Mouse (Mus musculus) small intestine, adult 2 months (tissue): Measurements from ENCODE around the gene Prap1. TPM values are rescaled to one million over a fixed set of nuclear protein-coding genes. Genes with fewer than 3 reads are reported as not detected.
A peak's percentile ranks its signal among the peaks of the same experiment; 100 is the strongest.

ENCODE experiments used
- H3K27ac ChIP-seq: fragments of 200-500 bp; 2 replicates; pipeline ENCODE4 v1.5.1; 2012; ENCODE audit warnings: low read depth, low read length, control low read depth, inconsistent platforms; ENCODE audit not compliant: insufficient read depth
- H3K27me3 ChIP-seq: fragments of 200-500 bp; 2 replicates; pipeline ENCODE4 v1.6.1; 2012; ENCODE audit warnings: mild to moderate bottlenecking, moderate library complexity, low read length, inconsistent platforms; ENCODE audit not compliant: control insufficient read depth, insufficient read depth
- H3K36me3 ChIP-seq: fragments of 200-500 bp; 2 replicates; pipeline ENCODE4 v1.6.1; 2012; ENCODE audit warnings: mild to moderate bottlenecking, low read length, control low read depth, inconsistent platforms; ENCODE audit not compliant: control insufficient read depth, insufficient read depth
- H3K4me1 ChIP-seq: fragments of 200-500 bp; 2 replicates; pipeline ENCODE4 v1.6.1; 2012; ENCODE audit warnings: low read length, inconsistent platforms, mixed read lengths; ENCODE audit not compliant: control insufficient read depth, insufficient read depth, insufficient read length
- H3K4me3 ChIP-seq: fragments of 200-500 bp; 2 replicates; pipeline ENCODE4 v1.5.1; 2012; ENCODE audit warnings: low read depth, mild to moderate bottlenecking, control low read depth, inconsistent platforms, low read length, moderate library complexity
- CTCF ChIP-seq: fragments of 200-500 bp; IDR thresholded peaks from 2 replicates; pipeline ENCODE4 v1.5.1; 2012; ENCODE audit warnings: low read depth, mild to moderate bottlenecking, control low read depth, inconsistent platforms, low read length, moderate library complexity, mixed read lengths; ENCODE audit not compliant: insufficient replicate concordance, insufficient read length; ENCODE audit errors: extremely low read depth
- POLR2A ChIP-seq: fragments of 200-500 bp; IDR thresholded peaks from 2 replicates; pipeline ENCODE4 v1.6.1; 2012; ENCODE audit warnings: low read depth, mild to moderate bottlenecking, control low read depth, inconsistent platforms, low read length, moderate library complexity
- WGBS: fragments of 180-500 bp; shearing (Covaris S2); methylation state at CpG from one replicate; pipeline ENCODE4 v1.1.7; 2018; 5-methylcytosine and 5-hydroxymethylcytosine counted together
- polyA plus RNA-seq: library from polyadenylated mRNA; depleted of rRNA; stranded (reverse); fragments of >200 nt; gene quantifications from 2 replicates; pipeline ENCODE4 v1.2.3, GENCODE M21; 2012

Prap1 gene
- polyA plus RNA-seq, 1 experiment = 3,061 TPM

DNA sequence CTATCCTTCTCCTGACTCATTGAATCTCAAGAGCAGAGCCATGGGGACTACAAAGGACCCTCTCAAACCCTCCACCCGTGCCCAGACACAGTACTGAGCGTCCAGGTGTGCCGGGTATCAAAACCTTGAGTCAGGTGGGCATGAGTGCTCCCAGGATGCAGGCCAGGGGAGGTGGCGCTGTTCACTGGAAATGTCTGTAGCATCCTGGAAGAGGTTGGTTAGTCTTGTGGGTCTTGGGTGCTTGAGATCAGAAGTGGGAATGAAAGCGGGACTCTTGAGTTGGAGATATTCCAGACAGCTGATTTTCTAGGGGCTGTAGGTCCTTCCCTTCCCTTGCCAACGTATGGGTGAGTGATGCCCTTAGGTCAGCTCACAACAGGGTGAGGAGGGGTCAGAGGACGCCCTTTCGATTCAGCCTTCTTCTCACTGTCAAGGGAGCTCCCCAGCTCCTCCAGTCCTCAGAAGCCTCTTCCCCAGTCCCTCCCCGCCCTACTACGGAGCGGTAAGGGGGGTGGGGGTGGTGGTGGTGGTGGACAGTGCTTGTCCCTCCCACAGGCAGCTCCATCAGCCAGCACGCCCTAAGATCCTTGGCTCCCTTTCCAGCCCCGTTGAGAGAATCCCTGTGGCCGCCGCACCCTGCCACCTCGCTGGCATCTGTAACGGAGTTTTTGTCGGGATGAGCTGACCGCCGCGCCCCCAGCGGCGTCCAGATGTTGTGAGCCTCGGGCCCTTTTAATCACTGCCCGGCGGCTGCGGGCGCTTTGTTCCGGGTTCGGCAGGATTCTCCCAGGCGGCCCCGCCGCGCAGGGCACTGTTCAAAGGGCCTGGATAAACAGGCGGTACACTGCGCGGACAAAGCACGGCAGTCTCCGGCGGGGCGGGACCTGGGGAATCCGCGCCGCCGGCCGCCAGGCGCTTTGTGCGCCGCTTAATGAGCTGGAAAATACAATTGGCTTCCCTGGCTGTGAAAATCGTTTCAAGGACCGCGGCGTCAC, 35.5 kb upstream of the Prap1 start:
- H3K27me3 ChIP-seq = peaks cover 31% of the 10 kb centered on the region
- TF ChIP-seq CTCF (no peak), POLR2A (no peak)
- H3K4me1 ChIP-seq = peaks cover 16% of the 10 kb centered on the region
- H3K36me3 ChIP-seq = no peaks in the 10 kb centered on the region
- H3K4me3 ChIP-seq = peak overlapping the region; percentile 49
- no peak overlapping the region for H3K27ac ChIP-seq
- WGBS = 6% methylated on average over 53 of the region's 53 CpGs

DNA sequence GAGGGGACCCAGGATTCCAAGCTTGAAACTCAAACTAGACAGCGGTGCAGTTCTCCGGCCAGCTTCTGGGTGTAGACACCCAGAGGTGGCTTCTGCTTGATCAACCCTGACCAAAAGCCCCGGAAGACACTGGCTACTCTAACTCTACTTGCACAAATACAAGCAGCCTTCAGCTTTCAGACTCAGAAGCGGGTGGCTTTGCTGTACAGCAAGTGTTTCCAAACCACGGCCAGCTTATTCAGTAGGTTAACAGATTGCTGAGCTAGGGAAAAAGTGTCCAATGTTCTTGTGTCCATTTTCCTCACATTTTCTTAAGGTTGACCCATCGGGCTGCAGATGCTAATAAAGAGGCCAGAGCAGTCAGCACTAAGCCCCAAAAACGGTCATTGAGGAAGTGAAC, 34.7 kb upstream of the Prap1 start:
- no peak overlapping the region for H3K27ac ChIP-seq
- H3K36me3 ChIP-seq = no peaks in the 10 kb centered on the region
- TF ChIP-seq CTCF = no peak
- TF ChIP-seq POLR2A = no peak
- H3K4me3 ChIP-seq = 0 out of 2 replicates have a peak overlapping the region, but pooled peaks have one; percentile 49
- peaks cover 31% of the 10 kb centered on the region for H3K27me3 ChIP-seq
- 44% methylated on average over 7 of the region's 7 CpGs for WGBS
- H3K4me1 ChIP-seq = peaks cover 16% of the 10 kb centered on the region

DNA sequence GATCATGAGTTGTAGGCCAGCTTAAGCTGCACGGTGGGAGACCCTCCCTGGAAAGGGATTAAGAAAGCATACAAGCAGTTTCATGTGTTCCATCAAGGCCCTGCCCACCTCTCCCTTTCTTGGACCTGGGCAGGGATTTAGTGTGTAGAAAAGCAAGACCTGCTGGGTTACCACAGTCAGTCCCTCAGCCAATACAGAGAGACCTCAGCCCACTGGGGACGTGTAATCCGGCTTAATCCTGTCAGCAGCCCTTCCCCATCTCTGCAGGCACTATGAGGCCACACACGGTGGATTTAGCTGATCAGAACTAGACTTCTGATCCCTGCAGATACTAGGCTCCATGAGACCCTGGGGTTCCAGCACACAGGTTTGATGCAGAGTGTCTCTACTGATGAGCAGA, 33.6 kb upstream of the Prap1 start:
- Histone ChIP-seq H3K36me3 (no peaks in the 10 kb centered on the region), H3K27me3 (peaks cover 31% of the 10 kb centered on the region), H3K27ac (no peak overlapping the region), H3K4me1 (peaks cover 16% of the 10 kb centered on the region), H3K4me3 (no peak overlapping the region)
- 76% methylated on average over 4 of the region's 4 CpGs for WGBS
- TF ChIP-seq CTCF (no peak), POLR2A (no peak)

DNA sequence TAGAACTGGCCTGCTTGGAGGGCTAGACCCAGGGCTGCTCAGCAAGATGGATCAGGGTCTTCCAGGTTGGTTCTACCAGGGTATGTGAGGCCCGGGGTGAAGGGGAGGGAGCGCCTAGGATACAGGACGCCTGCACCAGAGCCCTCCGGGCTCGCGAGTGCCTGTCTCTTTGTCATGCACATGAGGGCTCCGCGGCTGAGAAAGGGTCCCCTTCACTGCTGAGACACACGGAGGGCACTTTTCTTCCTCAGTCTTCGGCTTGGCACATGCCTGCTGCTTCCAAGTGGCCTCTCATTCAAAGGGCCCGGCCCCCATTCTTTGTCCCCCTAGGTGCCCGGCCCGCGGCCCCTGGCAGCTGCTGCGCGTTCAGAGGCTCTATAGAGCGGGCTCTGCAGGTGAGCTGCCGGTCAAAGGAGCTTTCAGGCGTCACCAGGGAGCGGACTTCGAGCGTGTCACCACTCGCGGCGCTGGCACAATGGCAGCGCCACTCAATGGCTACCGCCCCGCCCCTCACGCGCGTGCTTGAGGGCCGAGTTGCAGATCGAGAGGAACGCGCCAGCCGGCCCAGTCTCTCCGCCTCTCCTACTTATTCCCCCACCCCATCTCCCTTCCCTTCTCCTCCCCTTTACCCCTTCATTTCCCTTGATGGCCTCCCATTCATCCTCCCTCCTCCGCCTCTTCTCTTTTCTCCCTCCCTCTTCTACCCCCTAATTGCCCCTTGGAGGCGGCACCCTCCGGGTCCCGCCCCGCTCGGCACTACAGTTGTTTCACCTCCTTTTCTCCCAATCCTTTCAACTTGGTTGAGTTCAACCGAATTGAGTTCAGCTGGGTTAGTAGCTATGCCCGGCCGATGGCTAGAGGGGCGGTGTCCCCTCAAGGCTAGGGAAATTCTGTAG, 32.0 kb upstream of the Prap1 start:
- TF ChIP-seq CTCF (no peak), POLR2A (no peak)
- Histone ChIP-seq H3K36me3 (no peaks in the 10 kb centered on the region), H3K4me1 (peaks cover 16% of the 10 kb centered on the region), H3K4me3 (peak overlapping the region; percentile 40), H3K27ac (no peak overlapping the region), H3K27me3 (peaks cover 31% of the 10 kb centered on the region)
- 3% methylated on average over 47 of the region's 47 CpGs for WGBS

DNA sequence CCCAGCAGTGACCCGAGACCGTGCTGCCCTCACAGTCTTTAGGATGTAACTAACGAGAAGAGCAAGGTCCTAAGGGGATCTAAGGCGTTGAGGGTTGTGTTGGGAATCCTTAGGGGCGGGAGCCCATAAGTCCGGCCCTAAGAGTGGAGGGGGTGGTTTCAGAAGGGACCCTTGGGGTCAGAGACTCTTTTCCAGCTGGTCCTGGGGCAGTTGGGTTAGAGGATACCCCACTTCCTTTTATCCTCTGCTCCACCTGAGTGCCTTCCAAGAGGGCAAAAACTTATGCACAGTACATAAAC, 31.4 kb upstream of the Prap1 start:
- peaks cover 31% of the 10 kb centered on the region for H3K27me3 ChIP-seq
- peaks cover 16% of the 10 kb centered on the region for H3K4me1 ChIP-seq
- H3K27ac ChIP-seq = no peak overlapping the region
- 8% methylated on average over 6 of the region's 6 CpGs for WGBS
- TF ChIP-seq POLR2A = no peak
- TF ChIP-seq CTCF = no peak
- H3K36me3 ChIP-seq = no peaks in the 10 kb centered on the region
- no peak overlapping the region for H3K4me3 ChIP-seq

DNA sequence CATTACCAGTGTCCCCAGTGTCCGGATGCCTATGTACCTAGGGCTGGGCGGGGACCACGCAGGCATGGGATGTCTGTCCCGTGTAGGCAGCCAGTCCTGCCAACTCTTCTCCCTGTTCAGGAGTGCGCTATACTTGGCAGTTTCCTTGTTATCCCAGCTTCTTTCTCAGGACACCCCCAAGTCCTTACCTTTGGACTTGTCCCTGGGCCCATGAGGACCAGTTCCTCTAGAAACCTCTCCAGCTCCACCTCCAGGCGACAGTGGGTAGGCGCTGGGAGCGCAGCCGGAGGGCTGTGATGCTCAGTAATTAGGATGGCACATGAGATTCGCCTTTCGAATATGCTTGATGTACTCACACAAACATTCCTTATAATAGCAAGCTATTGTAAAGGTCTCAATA, 30.9 kb upstream of the Prap1 start:
- TF ChIP-seq CTCF (peak; percentile 41; the same call in 1 of the 2 replicates), POLR2A (no peak)
- Histone ChIP-seq H3K27me3 (peaks cover 30% of the 10 kb centered on the region), H3K27ac (no peak overlapping the region), H3K4me3 (no peak overlapping the region), H3K36me3 (no peaks in the 10 kb centered on the region), H3K4me1 (peaks cover 16% of the 10 kb centered on the region)
- WGBS = 12% methylated on average over 11 of the region's 11 CpGs

DNA sequence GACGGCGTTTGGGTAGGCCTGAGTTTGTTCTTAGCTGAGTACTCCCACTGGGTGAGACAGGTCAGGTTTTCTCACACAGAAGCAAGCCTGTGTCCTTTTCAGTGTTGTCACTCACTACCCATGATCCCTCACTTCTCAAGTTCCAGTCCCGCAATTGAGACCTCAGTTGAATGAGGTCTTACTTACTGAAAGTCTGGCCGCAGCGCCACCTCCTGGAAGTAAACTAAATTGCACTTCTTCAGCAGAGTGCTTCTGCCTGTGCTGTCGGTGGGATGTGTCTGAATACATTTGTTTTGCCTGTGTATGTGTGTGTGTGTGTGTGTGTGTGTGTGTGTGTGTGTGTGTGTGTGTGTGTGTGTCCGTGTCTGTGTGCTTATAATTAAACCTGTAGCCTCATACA, 30.1 kb upstream of the Prap1 start:
- no peaks in the 10 kb centered on the region for H3K36me3 ChIP-seq
- TF ChIP-seq CTCF (peak; percentile 55; the same call in 1 of the 2 replicates), POLR2A (no peak)
- H3K4me3 ChIP-seq = no peak overlapping the region
- H3K4me1 ChIP-seq = peaks cover 12% of the 10 kb centered on the region
- H3K27ac ChIP-seq = no peak overlapping the region
- 22% methylated on average over 7 of the region's 7 CpGs for WGBS
- H3K27me3 ChIP-seq = peaks cover 22% of the 10 kb centered on the region
